13 mouse cellular contexts compared by ENCODE assay signal in the genomic region with DNA sequence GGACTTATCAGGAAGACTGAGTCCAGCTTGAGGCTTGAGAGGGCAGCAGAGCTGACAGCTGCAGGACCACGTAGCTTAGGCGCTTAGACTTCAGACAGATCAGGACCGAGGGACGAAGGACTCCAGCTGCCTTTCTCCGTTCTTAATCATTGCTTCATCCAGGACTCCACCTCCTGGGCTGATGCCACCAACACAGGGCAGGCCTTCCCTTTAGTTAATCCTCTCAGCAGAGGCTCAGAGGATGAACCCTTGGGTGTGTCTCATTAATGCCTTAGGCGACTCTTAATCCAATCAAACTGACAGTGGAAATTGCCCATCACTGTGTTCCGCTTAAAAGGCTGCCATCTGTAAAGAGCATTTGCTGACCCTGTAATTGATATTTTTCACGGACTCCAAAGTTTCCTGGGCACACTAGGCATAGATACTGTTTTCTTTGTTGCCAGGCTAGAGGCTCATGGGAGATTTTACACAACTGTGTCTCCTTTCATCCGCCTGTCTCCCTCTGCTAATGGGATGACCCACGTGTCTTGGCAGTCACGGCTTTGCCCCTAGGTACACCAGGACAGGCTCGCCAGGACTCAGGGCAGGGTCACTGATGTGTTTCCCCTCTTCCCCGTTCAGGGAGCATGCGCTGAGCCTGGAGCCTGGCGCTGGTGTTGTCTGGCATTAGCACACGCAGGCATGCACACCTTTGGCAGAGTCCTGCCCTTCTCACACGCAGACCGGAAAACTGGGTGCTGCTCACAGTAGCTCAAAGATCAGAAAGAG. TPM values are rescaled to one million over a fixed set of nuclear protein-coding genes. Genes with fewer than 3 reads are reported as not detected.
DNase-seq lines count a peak whose midpoint lies in the region; ATAC-seq lines count a peak whose summit lies in the region.
"Had no signal": no experiment of that assay in that cellular context is flagged by ENCODE, and none has a peak within 500 bp of the region (broad histone marks: within the 10 kb centered on the region; RNA-seq: fewer than 3 reads in every experiment).

No protein-coding gene starts in this region.

- H3K27ac ChIP-seq in midbrain, embryonic 13.5 days = peak overlapping the region; percentile 10; the same call in 1 of the 2 replicates
- no peak overlapping the region for H3K27ac ChIP-seq in midbrain, embryonic 15.5 days
- H3K27ac ChIP-seq: limb, embryonic 12.5 days; macrophage had no signal

- ATAC-seq in midbrain, embryonic 13.5 days = peak; percentile 62
- no peak for ATAC-seq in midbrain, embryonic 15.5 days (replicated peaks)
- ATAC-seq: activated CD4-positive, CD25-positive, alpha-beta regulatory T cell, adult 4 months had no signal

- no peaks in the 10 kb centered on the region for H3K9me3 ChIP-seq in midbrain, embryonic 13.5 days
- no peaks in the 10 kb centered on the region for H3K9me3 ChIP-seq in midbrain, embryonic 15.5 days
- H3K9me3 ChIP-seq: limb, embryonic 12.5 days had no signal

- 66% methylated on average over 18 of the region's 18 CpGs for WGBS in midbrain, embryonic 13.5 days
- 55% methylated on average over 18 of the region's 18 CpGs for WGBS in midbrain, embryonic 15.5 days

- no peak overlapping the region for H3K4me2 ChIP-seq in midbrain, embryonic 13.5 days (replicated peaks)
- H3K4me2 ChIP-seq in midbrain, embryonic 15.5 days = no peak overlapping the region
- H3K4me2 ChIP-seq: limb, embryonic 12.5 days had no signal

- H3K27me3 ChIP-seq in midbrain, embryonic 13.5 days = no peaks in the 10 kb centered on the region
- H3K27me3 ChIP-seq in midbrain, embryonic 15.5 days (replicated peaks) = no peaks in the 10 kb centered on the region
- H3K27me3 ChIP-seq: limb, embryonic 12.5 days had no signal

- H3K9ac ChIP-seq in midbrain, embryonic 13.5 days (replicated peaks) = no peak overlapping the region
- no peak overlapping the region for H3K9ac ChIP-seq in midbrain, embryonic 15.5 days
- H3K9ac ChIP-seq: limb, embryonic 12.5 days had no signal

- H3K4me1 ChIP-seq in midbrain, embryonic 13.5 days (replicated peaks) = peaks cover 3% of the 10 kb centered on the region; the same call in 1 of the 2 replicates
- H3K4me1 ChIP-seq in midbrain, embryonic 15.5 days = no peaks in the 10 kb centered on the region
- H3K4me1 ChIP-seq: limb, embryonic 12.5 days had no signal

- H3K4me3 ChIP-seq in midbrain, embryonic 13.5 days (replicated peaks) = no peak overlapping the region
- H3K4me3 ChIP-seq in midbrain, embryonic 15.5 days = no peak overlapping the region
- H3K4me3 ChIP-seq: limb, embryonic 12.5 days; myocyte had no signal

- intact Hi-C loops in heart, postnatal 25 days (cut with DNase I) = no loop called here
- intact Hi-C loops in heart, postnatal 14 days (cut with DNase I) = no loop called here

- peaks cover 92% of the 10 kb centered on the region for H3K36me3 ChIP-seq in midbrain, embryonic 13.5 days
- H3K36me3 ChIP-seq in midbrain, embryonic 15.5 days (replicated peaks) = peaks cover 24% of the 10 kb centered on the region

- DNase-seq in heart, adult 11 months = peak; percentile 96
- no peak for DNase-seq in heart, postnatal 25 days (ENCODE audit: low spot score)
- peak; percentile 46 to 50 for DNase-seq in heart, postnatal 14 days
- peak; percentile 65 for DNase-seq in retina, embryonic 14.5 days (ENCODE audit: low spot score)
- no peak for DNase-seq in cerebellum, adult 9-10 months
- DNase-seq in adrenal gland, postnatal 4 days (ENCODE audit: low spot score in 2 of 2) = no peak
- DNase-seq: kidney, adult 11 months had no signal

RNA-seq across cellular contexts. Expression of a gene that starts 44.2 kb away (rescaled TPM):
- 100 to 1,000 TPM; 133 TPM for total RNA-seq in heart, postnatal 25 days (2021)
- 92.2 and 93.6 TPM in 2 replicates for polyA plus RNA-seq in midbrain, embryonic 13.5 days (2015; fragmentation: Nextera tagmentation; extraction: Ambion mirVana)
- 93.3 and 108 TPM in 2 replicates for polyA plus RNA-seq in midbrain, embryonic 15.5 days (2015; fragmentation: Nextera tagmentation; extraction: Ambion mirVana)
- total RNA-seq in heart, postnatal 14 days (2021) = 100 to 1,000 TPM; 147 to 161 TPM
- 100 to 1,000 TPM; 116 to 140 TPM for total RNA-seq in adrenal gland, postnatal 4 days (2021)

Comparison
In these comparisons a context has a peak if more than half of its experiments do, and no peak if none do; other contexts are left out.
1. DNase-seq: peak in heart, adult 11 months (single experiment), heart, postnatal 14 days (2 of 2) and retina, embryonic 14.5 days (single experiment); none in heart, postnatal 25 days (single experiment), cerebellum, adult 9-10 months (single experiment) and adrenal gland, postnatal 4 days (0 of 2).